Mouse (Mus musculus): Measurements from ENCODE around the gene Slmap. TPM values are rescaled to one million over a fixed set of nuclear protein-coding genes. Genes with fewer than 3 reads are reported as not detected.
"Not testable (repeated sequence)": the region's sequence is repeated elsewhere in the genome, so short reads cannot be mapped to it uniquely, and the experiment has no call there.

Gene Slmap
- polyA plus RNA-seq, 1 experiment from 2014 or later, result 24.3 TPM

- TF ChIP-seq CTCF (IDR thresholded peaks at IDR 0.05; ENCODE audit: low read depth), result no peak
- peak overlapping the region; percentile 38; the same call in 1 of the 2 replicates for H3K27ac ChIP-seq
Measured at GRCm38 (mm10) chr14:26523082-26523481, 11.6 kb downstream of the Slmap start.

GRCm38 (mm10) chr14:26519831-26520230 lies 14.9 kb downstream of the Slmap start:
- 91% methylated on average over 4 of the region's 4 CpGs for WGBS

More at GRCm38 (mm10) chr14:26523082-26523481, 11.6 kb downstream of the Slmap start:
- no peak for ATAC-seq (replicated peaks; ENCODE audit: low FRiP score, low read depth)
- Histone ChIP-seq H3K4me3 (replicated peaks; ENCODE audit: low read depth, low read length) (no peak overlapping the region), H3K9me3 (replicated peaks; ENCODE audit: low read length) (no peaks in the 10 kb centered on the region), H3K4me1 (replicated peaks; ENCODE audit: insufficient read depth, low read length) (no peaks in the 10 kb centered on the region; the same call in 1 of the 2 replicates), H3K9ac (ENCODE audit: low read depth, low read length) (no peak overlapping the region), H3K36me3 (ENCODE audit: insufficient read depth, low read length) (no peaks in the 10 kb centered on the region), H3K27me3 (ENCODE audit: insufficient read depth, low read length) (no peaks in the 10 kb centered on the region), H3K4me2 (ENCODE audit: low read length) (no peak overlapping the region)
- WGBS, result 55% methylated on average over 2 of the region's 2 CpGs
- no peak for DNase-seq (ENCODE audit: low spot score)

GRCm38 (mm10) chr14:26517843-26518242 lies 16.9 kb downstream of the Slmap start:
- 78% methylated on average over 4 of the region's 4 CpGs for WGBS
- ATAC-seq (replicated peaks; ENCODE audit: low FRiP score, low read depth) (no peak), DNase-seq (ENCODE audit: low spot score) (no peak)
- no peaks in the 10 kb centered on the region; the same call in 1 of the 2 replicates for H3K4me1 ChIP-seq (replicated peaks; ENCODE audit: insufficient read depth, low read length)
- H3K9me3 ChIP-seq (replicated peaks; ENCODE audit: low read length), result no peaks in the 10 kb centered on the region
- no peak overlapping the region for H3K4me3 ChIP-seq (replicated peaks; ENCODE audit: low read depth, low read length)
- H3K27ac ChIP-seq, result no peak overlapping the region
- no peak for TF ChIP-seq CTCF (IDR thresholded peaks at IDR 0.05; ENCODE audit: low read depth)
- H3K4me2 ChIP-seq (ENCODE audit: low read length), result no peak overlapping the region
- no peaks in the 10 kb centered on the region for H3K27me3 ChIP-seq (ENCODE audit: insufficient read depth, low read length)
- H3K36me3 ChIP-seq (ENCODE audit: insufficient read depth, low read length), result no peaks in the 10 kb centered on the region
- H3K9ac ChIP-seq (ENCODE audit: low read depth, low read length), result no peak overlapping the region

More at GRCm38 (mm10) chr14:26519831-26520230, 14.9 kb downstream of the Slmap start:
- DNase-seq (ENCODE audit: low spot score) (no peak), ATAC-seq (replicated peaks; ENCODE audit: low FRiP score, low read depth) (no peak)
- Histone ChIP-seq H3K9ac (ENCODE audit: low read depth, low read length) (no peak overlapping the region), H3K27me3 (ENCODE audit: insufficient read depth, low read length) (no peaks in the 10 kb centered on the region), H3K4me1 (replicated peaks; ENCODE audit: insufficient read depth, low read length) (no peaks in the 10 kb centered on the region; the same call in 1 of the 2 replicates), H3K9me3 (replicated peaks; ENCODE audit: low read length) (no peaks in the 10 kb centered on the region), H3K4me3 (replicated peaks; ENCODE audit: low read depth, low read length) (no peak overlapping the region), H3K4me2 (ENCODE audit: low read length) (no peak overlapping the region), H3K36me3 (ENCODE audit: insufficient read depth, low read length) (no peaks in the 10 kb centered on the region), H3K27ac (no peak overlapping the region)
- TF ChIP-seq CTCF (IDR thresholded peaks at IDR 0.05; ENCODE audit: low read depth), result no peak

GRCm38 (mm10) chr14:26516232-26516631 lies 18.5 kb downstream of the Slmap start:
- H3K4me3 ChIP-seq (replicated peaks; ENCODE audit: low read depth, low read length); ATAC-seq (replicated peaks; ENCODE audit: low FRiP score, low read depth); H3K36me3 ChIP-seq (ENCODE audit: insufficient read depth, low read length); H3K27ac ChIP-seq; H3K4me1 ChIP-seq (replicated peaks; ENCODE audit: insufficient read depth, low read length); H3K27me3 ChIP-seq (ENCODE audit: insufficient read depth, low read length); DNase-seq (ENCODE audit: low spot score); H3K9ac ChIP-seq (ENCODE audit: low read depth, low read length); H3K9me3 ChIP-seq (replicated peaks; ENCODE audit: low read length); H3K4me2 ChIP-seq (ENCODE audit: low read length): not testable (repeated sequence)
- 70% methylated on average over 2 of the region's 2 CpGs for WGBS

GRCm38 (mm10) chr14:26515802-26516201 lies 18.9 kb downstream of the Slmap start:
- no peak overlapping the region for H3K4me3 ChIP-seq (replicated peaks; ENCODE audit: low read depth, low read length)
- no peak overlapping the region for H3K9ac ChIP-seq (ENCODE audit: low read depth, low read length)
- no peak for TF ChIP-seq CTCF (IDR thresholded peaks at IDR 0.05; ENCODE audit: low read depth)
- no peak overlapping the region for H3K27ac ChIP-seq
- 73% methylated on average over 9 of the region's 9 CpGs for WGBS
- no peaks in the 10 kb centered on the region for H3K4me1 ChIP-seq (replicated peaks; ENCODE audit: insufficient read depth, low read length)
- no peaks in the 10 kb centered on the region for H3K27me3 ChIP-seq (ENCODE audit: insufficient read depth, low read length)
- no peak for ATAC-seq (replicated peaks; ENCODE audit: low FRiP score, low read depth)
- H3K36me3 ChIP-seq (ENCODE audit: insufficient read depth, low read length), result no peaks in the 10 kb centered on the region
- no peaks in the 10 kb centered on the region for H3K9me3 ChIP-seq (replicated peaks; ENCODE audit: low read length)
- H3K4me2 ChIP-seq (ENCODE audit: low read length), result no peak overlapping the region
- no peak for DNase-seq (ENCODE audit: low spot score)

- no peak overlapping the region for H3K4me2 ChIP-seq (ENCODE audit: low read length)
- no peak for TF ChIP-seq CTCF (IDR thresholded peaks at IDR 0.05; ENCODE audit: low read depth)
- ATAC-seq (replicated peaks; ENCODE audit: low FRiP score, low read depth) (no peak), DNase-seq (ENCODE audit: low spot score) (no peak)
- no peaks in the 10 kb centered on the region for H3K27me3 ChIP-seq (ENCODE audit: insufficient read depth, low read length)
- H3K36me3 ChIP-seq (ENCODE audit: insufficient read depth, low read length), result no peaks in the 10 kb centered on the region
- no peaks in the 10 kb centered on the region for H3K4me1 ChIP-seq (replicated peaks; ENCODE audit: insufficient read depth, low read length)
- H3K9me3 ChIP-seq (replicated peaks; ENCODE audit: low read length), result no peaks in the 10 kb centered on the region
- no peak overlapping the region for H3K27ac ChIP-seq
- H3K4me3 ChIP-seq (replicated peaks; ENCODE audit: low read depth, low read length), result no peak overlapping the region
- whole genome bisulfite sequencing, result 83% methylated on average over 2 of the region's 2 CpGs
- no peak overlapping the region for H3K9ac ChIP-seq (ENCODE audit: low read depth, low read length)
Measured at GRCm38 (mm10) chr14:26510545-26510944, 24.2 kb downstream of the Slmap start.

GRCm38 (mm10) chr14:26508150-26508549 lies 26.6 kb downstream of the Slmap start:
- WGBS, result 61% methylated on average over 6 of the region's 6 CpGs

More at GRCm38 (mm10) chr14:26508150-26508549, 26.6 kb downstream of the Slmap start:
- Histone ChIP-seq H3K27me3 (ENCODE audit: insufficient read depth, low read length) (no peaks in the 10 kb centered on the region), H3K27ac (no peak overlapping the region), H3K9ac (ENCODE audit: low read depth, low read length) (no peak overlapping the region), H3K4me1 (replicated peaks; ENCODE audit: insufficient read depth, low read length) (no peaks in the 10 kb centered on the region), H3K4me3 (replicated peaks; ENCODE audit: low read depth, low read length) (no peak overlapping the region), H3K4me2 (ENCODE audit: low read length) (no peak overlapping the region), H3K9me3 (replicated peaks; ENCODE audit: low read length) (no peaks in the 10 kb centered on the region), H3K36me3 (ENCODE audit: insufficient read depth, low read length) (no peaks in the 10 kb centered on the region)
- ATAC-seq (replicated peaks; ENCODE audit: low FRiP score, low read depth) (no peak), DNase-seq (ENCODE audit: low spot score) (no peak)
- no peak for TF ChIP-seq CTCF (IDR thresholded peaks at IDR 0.05; ENCODE audit: low read depth)

Measured in kidney, postnatal 0 days (tissue).